Mouse (Mus musculus) splenic B cell, adult 2 months (primary cell): ENCODE data around the gene Scn8a.

ENCODE experiments used
- DNase-seq: peaks from one replicate; pipeline ENCODE4 v3.0.0-alpha.2; 2011; ENCODE audit warnings: low read depth, low spot score
- H3K27me3 ChIP-seq: 2 replicates; pipeline ENCODE4 v1.6.1; 2012; ENCODE audit warnings: mild to moderate bottlenecking, low read length, moderate library complexity, mixed read lengths; ENCODE audit not compliant: control insufficient read depth, poor library complexity, insufficient read depth, severe bottlenecking
- H3K36me3 ChIP-seq: 2 replicates; pipeline ENCODE4 v1.6.1; 2012; ENCODE audit warnings: mild to moderate bottlenecking, low read length, moderate library complexity, mixed read lengths; ENCODE audit not compliant: control insufficient read depth, poor library complexity, insufficient read depth, severe bottlenecking

The Scn8a gene

DNA sequence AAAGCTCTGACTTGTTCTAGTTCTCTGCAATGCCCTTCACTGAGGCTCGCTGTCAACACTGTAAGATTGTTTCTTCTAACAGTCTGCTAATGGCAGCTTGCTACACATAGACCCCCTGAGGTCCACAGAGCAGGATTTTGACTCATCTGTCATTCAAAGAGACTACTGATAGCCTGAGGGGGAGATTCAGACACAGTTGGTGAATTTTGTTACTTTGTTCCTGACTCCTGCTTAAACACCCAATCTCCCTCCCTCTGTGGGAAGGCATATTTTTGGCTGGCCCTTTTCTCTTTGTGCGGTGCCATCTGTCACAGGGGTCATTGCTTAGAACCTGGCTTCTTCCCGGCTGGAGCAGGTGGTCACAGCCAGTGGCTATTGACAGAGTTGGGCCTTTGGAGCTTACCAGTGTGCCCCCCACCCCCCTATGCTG lies 40.1 kb downstream of the Scn8a start:
- DNase-seq, result no peak
- H3K36me3 ChIP-seq, result no peaks in the 10 kb centered on the region
- H3K27me3 ChIP-seq, result no peaks in the 10 kb centered on the region

- H3K36me3 ChIP-seq, result no peaks in the 10 kb centered on the region
- DNase-seq, result no peak
- no peaks in the 10 kb centered on the region for H3K27me3 ChIP-seq
Observed at GRCm38 (mm10) chr15:100910381-100910841, 40.8 kb downstream of the Scn8a start.

DNA sequence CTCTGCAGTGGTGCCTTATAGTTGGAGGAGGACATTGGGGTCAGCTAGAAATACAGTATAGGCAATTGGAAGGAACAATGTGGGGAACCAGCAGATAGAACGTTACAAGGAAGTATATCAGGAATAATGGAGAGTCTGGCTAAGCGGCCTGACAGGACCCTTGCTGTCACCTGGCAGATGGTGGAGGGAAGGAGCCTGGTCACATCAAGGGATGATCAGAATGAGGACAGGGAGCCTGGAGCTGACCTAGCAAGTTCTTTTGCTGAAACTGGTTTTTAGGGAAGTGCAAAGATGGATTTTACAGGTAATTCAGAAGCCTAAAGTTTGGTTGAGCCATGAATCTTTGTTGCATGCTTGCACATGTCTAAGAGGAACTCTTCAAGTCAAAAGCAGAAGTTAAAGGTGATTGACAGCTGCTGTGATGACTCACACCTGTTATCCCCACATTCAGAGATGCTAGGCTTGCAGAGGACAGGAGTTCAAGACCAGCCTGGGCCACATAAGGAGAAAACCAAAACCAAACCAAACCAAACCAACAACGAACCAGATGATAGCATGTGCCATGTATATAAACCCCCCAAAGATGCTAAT lies 43.1 kb downstream of the Scn8a start:
- DNase-seq, result peak; percentile 38
- H3K36me3 ChIP-seq, result no peaks in the 10 kb centered on the region
- H3K27me3 ChIP-seq, result no peaks in the 10 kb centered on the region

GRCm38 (mm10) chr15:100914734-100915242 lies 45.1 kb downstream of the Scn8a start:
- H3K27me3 ChIP-seq, result no peaks in the 10 kb centered on the region
- H3K36me3 ChIP-seq, result no peaks in the 10 kb centered on the region
- DNase-seq, result peak; percentile 50

- H3K27me3 ChIP-seq, result no peaks in the 10 kb centered on the region
- no peak for DNase-seq
- H3K36me3 ChIP-seq, result no peaks in the 10 kb centered on the region
Observed at GRCm38 (mm10) chr15:100918046-100918445, 48.4 kb downstream of the Scn8a start.

GRCm38 (mm10) chr15:100922210-100922609 lies 52.6 kb downstream of the Scn8a start:
- Histone ChIP-seq H3K27me3 (no peaks in the 10 kb centered on the region), H3K36me3 (no peaks in the 10 kb centered on the region)
- no peak for DNase-seq

DNA sequence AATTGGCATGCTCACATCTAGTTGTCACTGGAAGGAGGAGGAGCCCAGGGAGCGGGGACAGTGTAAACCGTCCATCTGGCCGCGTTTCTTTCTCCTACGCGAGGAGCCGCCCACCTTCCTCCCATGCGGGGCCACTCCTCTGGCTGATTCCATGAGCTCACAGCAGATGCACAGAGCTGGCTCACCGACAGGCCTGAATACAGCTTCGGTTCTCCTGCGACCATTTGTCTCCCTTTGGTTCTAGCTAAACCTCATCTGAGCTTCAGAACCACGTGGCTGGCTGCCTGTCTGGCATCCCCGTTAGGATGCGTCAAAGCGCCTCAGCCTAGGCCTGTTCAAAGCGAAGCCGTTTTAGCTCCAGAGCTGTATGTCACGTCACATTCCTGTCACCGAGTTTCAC lies 53.8 kb downstream of the Scn8a start:
- peak; percentile 19 for DNase-seq
- Histone ChIP-seq H3K27me3 (no peaks in the 10 kb centered on the region), H3K36me3 (no peaks in the 10 kb centered on the region)

DNA sequence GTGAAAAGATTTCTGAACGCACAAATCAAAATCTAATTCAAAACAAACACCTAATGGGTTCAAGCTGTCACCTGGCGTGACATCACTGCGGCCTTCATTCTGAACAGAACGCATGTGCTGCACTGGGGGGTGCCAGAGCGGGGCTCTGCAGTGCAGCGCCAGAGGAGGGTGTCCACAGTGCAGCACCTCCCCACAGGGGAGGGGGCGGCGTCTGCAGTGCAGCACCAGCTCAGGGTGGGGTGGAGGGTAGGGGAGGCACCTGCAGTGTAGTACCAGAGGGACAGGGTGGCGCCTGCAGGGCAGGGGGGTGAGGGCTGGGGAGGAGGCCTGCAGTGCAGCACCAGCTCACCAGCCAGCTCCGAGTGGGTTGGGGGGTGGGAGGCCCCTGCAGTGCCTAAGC lies 55.3 kb downstream of the Scn8a start:
- H3K36me3 ChIP-seq, result no peaks in the 10 kb centered on the region
- no peak for DNase-seq

DNA sequence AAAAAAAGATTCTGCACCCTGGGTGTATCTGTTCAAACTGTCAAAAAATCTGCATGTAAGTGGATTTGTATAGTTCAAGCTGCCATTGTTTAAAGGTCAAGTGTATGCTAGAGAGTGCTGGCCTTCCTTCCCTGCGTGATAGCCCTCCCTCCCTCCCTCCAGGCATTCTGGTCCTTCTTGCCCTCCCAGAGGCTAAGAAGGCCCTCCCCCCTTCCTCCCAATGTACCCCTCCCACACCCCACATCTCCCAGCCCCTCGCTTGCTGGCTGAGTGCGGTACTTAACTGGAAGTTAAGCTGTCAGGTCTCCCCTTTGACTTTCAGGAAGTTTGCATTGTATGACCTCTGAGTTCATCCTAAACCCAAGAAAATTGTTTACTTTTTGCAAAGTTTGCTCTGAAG lies 60.8 kb downstream of the Scn8a start:
- Histone ChIP-seq H3K27me3 (no peaks in the 10 kb centered on the region), H3K36me3 (no peaks in the 10 kb centered on the region)
- DNase-seq, result no peak

More for the DNA sequence above, 55.3 kb downstream of the Scn8a start:
- no peaks in the 10 kb centered on the region for H3K27me3 ChIP-seq

DNA sequence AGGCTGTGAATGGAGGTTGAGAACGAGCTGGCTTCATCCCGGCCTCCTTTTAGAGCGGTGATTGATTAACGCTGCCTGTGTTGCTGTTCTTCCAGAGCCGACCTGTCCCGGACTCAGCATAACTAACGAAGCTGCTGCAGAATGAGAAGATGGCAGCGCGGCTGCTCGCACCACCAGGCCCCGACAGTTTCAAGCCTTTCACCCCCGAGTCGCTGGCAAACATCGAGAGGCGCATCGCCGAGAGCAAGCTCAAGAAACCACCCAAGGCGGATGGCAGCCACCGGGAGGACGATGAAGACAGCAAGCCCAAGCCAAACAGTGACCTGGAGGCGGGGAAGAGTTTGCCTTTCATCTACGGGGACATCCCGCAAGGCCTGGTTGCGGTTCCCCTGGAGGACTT lies 66.5 kb downstream of the Scn8a start:
- H3K27me3 ChIP-seq, result no peaks in the 10 kb centered on the region
- DNase-seq, result no peak
- H3K36me3 ChIP-seq, result no peaks in the 10 kb centered on the region

GRCm38 (mm10) chr15:100948383-100948782 lies 78.7 kb downstream of the Scn8a start:
- H3K36me3 ChIP-seq, result no peaks in the 10 kb centered on the region
- H3K27me3 ChIP-seq, result no peaks in the 10 kb centered on the region
- DNase-seq, result no peak

GRCm38 (mm10) chr15:100949169-100949568 lies 79.5 kb downstream of the Scn8a start:
- no peak for DNase-seq
- Histone ChIP-seq H3K27me3 (no peaks in the 10 kb centered on the region), H3K36me3 (no peaks in the 10 kb centered on the region)

- no peak for DNase-seq
- H3K36me3 ChIP-seq, result no peaks in the 10 kb centered on the region
- no peaks in the 10 kb centered on the region for H3K27me3 ChIP-seq
Observed at GRCm38 (mm10) chr15:100951491-100951890, 81.8 kb downstream of the Scn8a start.

DNA sequence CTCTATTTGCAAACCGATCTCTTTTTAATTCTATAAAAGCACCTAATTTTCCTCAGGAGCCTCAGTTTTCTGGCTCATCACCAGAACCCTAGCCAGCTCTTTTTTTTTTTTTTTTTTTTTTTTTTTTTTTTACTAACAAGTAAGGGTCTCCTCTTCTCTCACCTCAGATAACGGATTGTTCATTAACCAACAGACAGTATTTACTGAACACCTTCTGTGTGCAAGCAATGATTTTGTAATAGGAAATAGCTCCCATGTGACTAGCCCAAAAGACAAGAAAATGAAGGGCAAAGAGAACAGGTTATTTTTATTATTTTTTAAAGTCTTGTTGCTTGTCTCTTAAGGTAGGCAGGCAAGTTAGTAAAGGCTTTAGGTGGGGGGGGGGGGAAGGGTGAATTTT lies 82.6 kb downstream of the Scn8a start:
- no peaks in the 10 kb centered on the region for H3K36me3 ChIP-seq
- DNase-seq, result no peak
- no peaks in the 10 kb centered on the region for H3K27me3 ChIP-seq

DNA sequence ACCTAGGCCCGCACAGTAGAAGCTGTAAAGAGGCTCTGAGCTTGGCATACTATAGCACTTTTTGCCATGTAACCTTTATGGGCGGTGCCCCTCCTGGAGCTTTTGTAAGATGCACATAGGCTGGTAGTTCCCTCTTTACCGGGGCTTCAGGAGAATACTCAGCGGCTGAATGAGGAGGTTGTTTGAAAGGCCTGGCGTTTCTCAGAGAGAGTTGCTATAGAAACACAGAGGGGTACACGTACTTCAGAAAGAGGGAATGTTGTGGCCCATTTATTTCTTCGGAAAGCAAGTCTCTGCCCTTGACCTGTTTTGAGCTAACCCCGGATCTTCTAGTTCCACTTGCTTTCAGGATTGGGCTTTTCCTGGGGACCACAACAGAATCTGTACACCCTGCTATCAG lies 83.2 kb downstream of the Scn8a start:
- no peak for DNase-seq
- no peaks in the 10 kb centered on the region for H3K27me3 ChIP-seq
- H3K36me3 ChIP-seq, result no peaks in the 10 kb centered on the region

DNA sequence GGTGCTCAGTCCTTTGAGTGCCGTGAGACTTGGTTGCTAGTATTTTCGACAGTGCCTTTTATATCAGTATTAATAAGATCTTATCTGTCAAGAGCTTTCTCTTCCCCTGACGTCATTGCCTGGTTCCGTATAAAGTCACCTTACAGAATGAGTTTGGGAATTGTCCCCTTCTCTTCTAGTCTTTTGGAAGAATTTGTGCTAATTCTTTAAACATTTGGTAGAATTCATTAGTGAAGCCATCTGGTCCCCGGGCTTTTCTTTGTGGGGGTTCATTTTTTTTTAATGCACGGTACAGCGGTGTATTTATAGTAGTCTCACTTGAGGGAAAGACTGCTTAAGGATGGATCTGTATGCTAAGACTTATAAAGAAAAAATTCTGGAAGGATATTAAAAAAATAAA lies 84.3 kb downstream of the Scn8a start:
- no peak for DNase-seq
- no peaks in the 10 kb centered on the region for H3K36me3 ChIP-seq
- H3K27me3 ChIP-seq, result no peaks in the 10 kb centered on the region
